Mouse (Mus musculus): ENCODE results near the gene Mmp9.

GRCm38 (mm10) chr2:164901380-164901779 is 39.2 kb upstream of the Mmp9 start:
- TF ChIP-seq CTCF (IDR thresholded peaks at IDR 0.05; ENCODE audit: borderline replicate concordance, extremely low read depth, insufficient read depth, insufficient read length) (no peak), POLR2A (IDR thresholded peaks at IDR 0.05; ENCODE audit: borderline replicate concordance, extremely low read depth, insufficient read depth, insufficient read length, poor library complexity, severe bottlenecking) (no peak)

Data from brain, embryonic 14.5 days (tissue).